Mouse (Mus musculus) c-Kit-positive CD71-positive TER-119-negative erythroid progenitor cells, embryonic 14.5 days (primary cell): Measurements from ENCODE around the gene Tmem182.

ENCODE experiments used
- DNase-seq: peaks from one replicate; pipeline ENCODE4 v3.0.0-alpha.2; 2013; ENCODE audit warnings: low read depth

The Tmem182 gene

GRCm38 (mm10) chr1:40799121-40799520, 6.3 kb upstream of the Tmem182 start:
- DNase-seq: no peak

- DNase-seq: no peak
These were observed 4.5 kb upstream of the Tmem182 start for GRCm38 (mm10) chr1:40800908-40801307.

GRCm38 (mm10) chr1:40802759-40803158, 2.6 kb upstream of the Tmem182 start:
- no peak for DNase-seq

- no peak for DNase-seq
These were observed 1.3 kb upstream of the Tmem182 start for GRCm38 (mm10) chr1:40804118-40804517.

GRCm38 (mm10) chr1:40805891-40806290, 490 bp downstream of the Tmem182 start:
- no peak for DNase-seq

- no peak for DNase-seq
These were observed 3.2 kb downstream of the Tmem182 start for GRCm38 (mm10) chr1:40808643-40809042.

GRCm38 (mm10) chr1:40815071-40815845, 9.9 kb downstream of the Tmem182 start:
- DNase-seq: no peak

- no peak for DNase-seq
These were observed 19.1 kb downstream of the Tmem182 start for GRCm38 (mm10) chr1:40824517-40824916.

- no peak for DNase-seq
These were observed 19.5 kb downstream of the Tmem182 start for GRCm38 (mm10) chr1:40824936-40825335.

- no peak for DNase-seq
These were observed 20.4 kb downstream of the Tmem182 start for GRCm38 (mm10) chr1:40825826-40826225.

- DNase-seq: no peak
These were observed 24.0 kb downstream of the Tmem182 start for GRCm38 (mm10) chr1:40829213-40829914.

GRCm38 (mm10) chr1:40830712-40831507, 25.5 kb downstream of the Tmem182 start:
- DNase-seq: no peak

- DNase-seq: no peak
These were observed 30.1 kb downstream of the Tmem182 start for GRCm38 (mm10) chr1:40835468-40835867.

GRCm38 (mm10) chr1:40840605-40841004, 35.2 kb downstream of the Tmem182 start:
- DNase-seq: no peak

- DNase-seq: no peak
These were observed 35.8 kb downstream of the Tmem182 start for GRCm38 (mm10) chr1:40841032-40841761.

- DNase-seq: peak; percentile 5
These were observed 39.2 kb downstream of the Tmem182 start for GRCm38 (mm10) chr1:40844616-40845015.

GRCm38 (mm10) chr1:40847196-40847938, 42.0 kb downstream of the Tmem182 start:
- no peak for DNase-seq

- DNase-seq: no peak
These were observed 45.9 kb downstream of the Tmem182 start for GRCm38 (mm10) chr1:40851286-40851685.

GRCm38 (mm10) chr1:40855268-40855667, 49.9 kb downstream of the Tmem182 start:
- DNase-seq: no peak

GRCm38 (mm10) chr1:40856846-40857636, 51.6 kb downstream of the Tmem182 start:
- no peak for DNase-seq
